Mouse (Mus musculus): ENCODE results near the gene Clspn. TPM values are rescaled to one million over a fixed set of nuclear protein-coding genes. Genes with fewer than 3 reads are reported as not detected.
A peak's percentile ranks its signal among the peaks of the same experiment; 100 is the strongest.

The Clspn gene
- total and polyA plus RNA-seq, 3 experiments: 42.0 to 618 (median 64.0) TPM

DNA sequence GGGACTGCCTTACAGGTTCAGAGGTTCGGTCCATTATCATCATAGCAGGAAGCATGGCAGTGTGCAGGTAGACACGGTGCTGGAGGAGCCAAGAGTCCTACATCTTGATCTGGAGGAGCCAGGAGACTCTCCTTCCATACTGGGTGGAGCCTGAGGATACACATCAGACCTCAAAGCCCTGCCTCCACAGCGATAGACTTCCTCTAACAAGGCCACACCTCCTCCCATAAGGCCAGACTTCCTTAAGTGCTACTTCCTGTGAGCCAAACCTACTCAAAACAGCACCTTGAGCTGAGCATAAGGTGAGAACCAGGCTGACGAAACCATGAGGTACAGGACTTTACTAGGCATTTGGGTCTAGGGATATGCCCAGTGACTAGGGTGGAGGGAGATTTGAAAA, 59.6 kb downstream of the Clspn start (continued):
- TF ChIP-seq ZKSCAN1 (IDR thresholded peaks at IDR 0.05; ENCODE audit: low read depth, low read length): no peak
- TF ChIP-seq ELF1 (IDR thresholded peaks at IDR 0.05; ENCODE audit: low read depth, low read length): peak; percentile 24; the same call in 1 of the 2 replicates
- TF ChIP-seq GATA1 (IDR thresholded peaks at IDR 0.05; ENCODE audit: low read depth, low read length): no peak
- peak in 1 of 2 experiments; percentile 45; a peak in 1 of 4 replicates for TF ChIP-seq POLR2A (IDR thresholded peaks at IDR 0.05; ENCODE audit: control insufficient read depth in 1 of 2, insufficient read depth in 1 of 2, low read depth in 1 of 2, low read length in 2 of 2, poor library complexity in 1 of 2)
- no peak for TF ChIP-seq SMC3 (IDR thresholded peaks at IDR 0.05; ENCODE audit: low read depth, low read length)
- TF ChIP-seq MXI1 (IDR thresholded peaks at IDR 0.05; ENCODE audit: low read depth, low read length): no peak
- no peak for TF ChIP-seq CTCF (IDR thresholded peaks at IDR 0.05 in 2 of 3, conservative IDR thresholded peaks at IDR 0.05 in 1 of 3; ENCODE audit: control insufficient read depth in 1 of 3, insufficient read depth in 1 of 3, low read depth in 2 of 3, low read length in 3 of 3, poor library complexity in 1 of 3, severe bottlenecking in 1 of 3)
- TF ChIP-seq E2F4 (IDR thresholded peaks at IDR 0.05; ENCODE audit: borderline replicate concordance, low read depth, low read length): no peak

- H3K9ac ChIP-seq (ENCODE audit: control insufficient read depth, low read depth, low read length, poor library complexity, severe bottlenecking): no peak overlapping the region
- no peak for DNase-seq (ENCODE audit: low read depth, low spot score)
These were observed 63.1 kb downstream of the Clspn start for GRCm38 (mm10) chr4:126619691-126620330.

DNA sequence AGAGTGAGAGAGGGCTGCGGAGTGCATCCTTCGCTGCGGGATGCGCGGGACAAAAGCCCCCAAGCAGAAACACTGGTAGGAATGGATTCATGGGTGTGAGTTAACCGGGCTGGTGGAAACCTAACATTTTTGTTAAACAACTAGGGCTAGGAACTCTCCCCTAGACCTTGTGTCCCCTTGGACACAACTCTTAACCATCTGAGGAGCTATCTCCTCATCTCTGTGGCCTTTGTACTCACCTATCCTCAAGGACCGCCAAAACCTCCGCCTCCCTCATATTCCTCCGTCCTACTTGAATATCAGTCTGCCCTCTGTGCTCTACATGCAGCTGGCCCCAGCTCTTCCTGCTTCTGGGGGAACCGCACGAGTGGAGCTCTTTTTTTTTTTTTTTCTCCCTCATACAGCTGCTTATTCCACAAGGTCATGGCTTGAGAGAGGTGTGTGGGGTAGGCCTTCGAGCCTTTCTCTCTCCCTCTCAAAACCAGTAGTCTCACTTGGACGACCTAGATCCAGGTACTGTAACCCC, 63.7 kb downstream of the Clspn start:
- Histone ChIP-seq H3K9ac (ENCODE audit: control insufficient read depth, low read depth, low read length, poor library complexity, severe bottlenecking) (no peak overlapping the region), H3K79me2 (ENCODE audit: control insufficient read depth, insufficient read depth, low read length, poor library complexity) (no peaks in the 10 kb centered on the region), H3K36me3 (ENCODE audit: control insufficient read depth in 1 of 2, insufficient read depth in 2 of 2, low read length in 2 of 2) (no peaks in the 10 kb centered on the region), H3K9me3 (replicated peaks; ENCODE audit: insufficient read depth, low read length) (no peaks in the 10 kb centered on the region), H3K27me3 (ENCODE audit: control insufficient read depth in 1 of 2, insufficient read depth in 2 of 2, low read length in 2 of 2) (no peaks in the 10 kb centered on the region; a peak in 2 of 4 replicates), H3K4me3 (ENCODE audit: control insufficient read depth in 1 of 2, insufficient read depth in 1 of 2, low read depth in 2 of 2, low read length in 2 of 2) (no peak overlapping the region), H3K4me1 (ENCODE audit: control insufficient read depth in 1 of 2, insufficient read depth in 2 of 2, low read length in 2 of 2) (peaks cover 0 to 6% of the 10 kb centered on the region in 2 experiments; a peak in 1 of 4 replicates), H3K27ac (ENCODE audit: control insufficient read depth, low read depth, low read length) (no peak overlapping the region)
- DNase-seq (ENCODE audit: low read depth, low spot score): no peak
- TF ChIP-seq MAZ (IDR thresholded peaks at IDR 0.05; ENCODE audit: low read depth, low read length): no peak
- TF ChIP-seq RAD21 (IDR thresholded peaks at IDR 0.05; ENCODE audit: low read depth, low read length): no peak

More at GRCm38 (mm10) chr4:126619691-126620330, 63.1 kb downstream of the Clspn start:
- H3K9me3 ChIP-seq (replicated peaks; ENCODE audit: insufficient read depth, low read length): no peaks in the 10 kb centered on the region
- TF ChIP-seq RAD21 (IDR thresholded peaks at IDR 0.05; ENCODE audit: low read depth, low read length): no peak
- TF ChIP-seq MYB (IDR thresholded peaks at IDR 0.05; ENCODE audit: low read depth, low read length): no peak
- no peak for TF ChIP-seq MYC (IDR thresholded peaks at IDR 0.05; ENCODE audit: low read depth, low read length)
- no peak for TF ChIP-seq NRF1 (IDR thresholded peaks at IDR 0.05; ENCODE audit: insufficient read depth, low read depth, low read length, poor library complexity, severe bottlenecking)
- TF ChIP-seq MAZ (IDR thresholded peaks at IDR 0.05; ENCODE audit: low read depth, low read length): no peak
- no peak for TF ChIP-seq MAX (IDR thresholded peaks at IDR 0.05; ENCODE audit: low read length)
- no peak for TF ChIP-seq JUND (IDR thresholded peaks at IDR 0.05; ENCODE audit: low read depth, low read length)
- TF ChIP-seq ELF1 (IDR thresholded peaks at IDR 0.05; ENCODE audit: low read depth, low read length): no peak
- TF ChIP-seq ZKSCAN1 (IDR thresholded peaks at IDR 0.05; ENCODE audit: low read depth, low read length): no peak
- no peak for TF ChIP-seq ZNF384 (IDR thresholded peaks at IDR 0.05; ENCODE audit: low read depth, low read length)
- TF ChIP-seq ETS1 (IDR thresholded peaks at IDR 0.05; ENCODE audit: low read depth, low read length): no peak
- no peak for TF ChIP-seq TCF12 (IDR thresholded peaks at IDR 0.05; ENCODE audit: low read depth, low read length)
- no peak for TF ChIP-seq CHD2 (IDR thresholded peaks at IDR 0.05; ENCODE audit: low read length)
- no peak for TF ChIP-seq MEF2A (IDR thresholded peaks at IDR 0.05; ENCODE audit: extremely low read depth, insufficient replicate concordance, low read depth, low read length, poor library complexity, severe bottlenecking)
- no peaks in the 10 kb centered on the region for H3K36me3 ChIP-seq (ENCODE audit: control insufficient read depth in 1 of 2, insufficient read depth in 2 of 2, low read length in 2 of 2)
- H3K79me2 ChIP-seq (ENCODE audit: control insufficient read depth, insufficient read depth, low read length, poor library complexity): no peaks in the 10 kb centered on the region
- no peak overlapping the region for H3K27ac ChIP-seq (ENCODE audit: control insufficient read depth, low read depth, low read length)
- H3K4me3 ChIP-seq (ENCODE audit: control insufficient read depth in 1 of 2, insufficient read depth in 1 of 2, low read depth in 2 of 2, low read length in 2 of 2): no peak overlapping the region
- H3K4me1 ChIP-seq (ENCODE audit: control insufficient read depth in 1 of 2, insufficient read depth in 2 of 2, low read length in 2 of 2): peaks cover 0 to 6% of the 10 kb centered on the region in 2 experiments; a peak in 1 of 4 replicates
- H3K27me3 ChIP-seq (ENCODE audit: control insufficient read depth in 1 of 2, insufficient read depth in 2 of 2, low read length in 2 of 2): no peaks in the 10 kb centered on the region; a peak in 2 of 4 replicates

Data from MEL (cell line).